Mouse (Mus musculus): ENCODE data around the gene Vmn2r9. TPM values are rescaled to one million over a fixed set of nuclear protein-coding genes. Genes with fewer than 3 reads are reported as not detected.
"Not testable (repeated sequence)": the region's sequence is repeated elsewhere in the genome, so short reads cannot be mapped to it uniquely, and the experiment has no call there.

Gene Vmn2r9
- total RNA-seq (2012; rRNA removed), result not detected in 2 replicates

- in situ Hi-C loops (cut with MboI; ENCODE audit: low sequenced_read_pairs in 2 of 2, unreplicated experiment in 2 of 2); DNase-seq (ENCODE audit: low read depth, low spot score); H3K9me3 ChIP-seq (ENCODE audit: control insufficient read depth, insufficient read depth, low read depth, low read length); H3K4me3 ChIP-seq (ENCODE audit: insufficient read depth in 1 of 2, low read depth in 1 of 2, low read length in 2 of 2, poor library complexity in 1 of 2, severe bottlenecking in 1 of 2); H3K9ac ChIP-seq (ENCODE audit: insufficient read depth, low read depth, low read length, poor library complexity, severe bottlenecking); H3K36me3 ChIP-seq (ENCODE audit: control insufficient read depth, insufficient read depth, low read length, poor library complexity, severe bottlenecking); H3K4me1 ChIP-seq (ENCODE audit: control insufficient read depth in 2 of 2, insufficient read depth in 2 of 2, low read length in 2 of 2, poor library complexity in 1 of 2); H3K27ac ChIP-seq (ENCODE audit: insufficient read depth, low read depth, low read length, poor library complexity, severe bottlenecking): not testable (repeated sequence)
Observed at GRCm38 (mm10) chr5:108852501-108852900, at the start of gene Vmn2r9. Gene Vmn2r9 (minus strand): TSS chr5:108852601.

- H3K9me3 ChIP-seq (ENCODE audit: control insufficient read depth, insufficient read depth, low read depth, low read length); in situ Hi-C loops (cut with MboI; ENCODE audit: low sequenced_read_pairs in 2 of 2, unreplicated experiment in 2 of 2); H3K36me3 ChIP-seq (ENCODE audit: control insufficient read depth, insufficient read depth, low read length, poor library complexity, severe bottlenecking): not testable (repeated sequence)
Observed at GRCm38 (mm10) chr5:108866746-108867145, 14.3 kb upstream of the Vmn2r9 start.

GRCm38 (mm10) chr5:108849466-108849865 lies 2.9 kb downstream of the Vmn2r9 start:
- in situ Hi-C loops (cut with MboI; ENCODE audit: low sequenced_read_pairs in 2 of 2, unreplicated experiment in 2 of 2), result no loop called here
- no peak for DNase-seq (ENCODE audit: low read depth, low spot score)

More at GRCm38 (mm10) chr5:108866746-108867145, 14.3 kb upstream of the Vmn2r9 start:
- H3K4me3 ChIP-seq (ENCODE audit: insufficient read depth in 1 of 2, low read depth in 1 of 2, low read length in 2 of 2, poor library complexity in 1 of 2, severe bottlenecking in 1 of 2); H3K4me1 ChIP-seq (ENCODE audit: control insufficient read depth in 2 of 2, insufficient read depth in 2 of 2, low read length in 2 of 2, poor library complexity in 1 of 2); H3K27ac ChIP-seq (ENCODE audit: insufficient read depth, low read depth, low read length, poor library complexity, severe bottlenecking); H3K9ac ChIP-seq (ENCODE audit: insufficient read depth, low read depth, low read length, poor library complexity, severe bottlenecking): not testable (repeated sequence)
- DNase-seq (ENCODE audit: low read depth, low spot score), result peak; percentile 29

GRCm38 (mm10) chr5:108836156-108836555 lies 16.2 kb downstream of the Vmn2r9 start:
- H3K4me3 ChIP-seq (ENCODE audit: insufficient read depth in 1 of 2, low read depth in 1 of 2, low read length in 2 of 2, poor library complexity in 1 of 2, severe bottlenecking in 1 of 2), result no peak overlapping the region
- peak; percentile 59 for DNase-seq (ENCODE audit: low read depth, low spot score)
- H3K4me1 ChIP-seq (ENCODE audit: control insufficient read depth in 2 of 2, insufficient read depth in 2 of 2, low read length in 2 of 2, poor library complexity in 1 of 2), result no peaks in the 10 kb centered on the region
- in situ Hi-C loops (cut with MboI; ENCODE audit: low sequenced_read_pairs in 2 of 2, unreplicated experiment in 2 of 2), result no loop called here
- H3K27ac ChIP-seq (ENCODE audit: insufficient read depth, low read depth, low read length, poor library complexity, severe bottlenecking), result no peak overlapping the region
- H3K9me3 ChIP-seq (ENCODE audit: control insufficient read depth, insufficient read depth, low read depth, low read length), result no peaks in the 10 kb centered on the region
- no peak overlapping the region for H3K9ac ChIP-seq (ENCODE audit: insufficient read depth, low read depth, low read length, poor library complexity, severe bottlenecking)
- no peaks in the 10 kb centered on the region for H3K36me3 ChIP-seq (ENCODE audit: control insufficient read depth, insufficient read depth, low read length, poor library complexity, severe bottlenecking)
- TF ChIP-seq CHD2 (IDR thresholded peaks at IDR 0.05; ENCODE audit: low read depth, low read length), result no peak
- 0 out of 2 replicates have a peak, but pooled peaks have one; percentile 13 for TF ChIP-seq ZC3H11A (IDR thresholded peaks at IDR 0.05; ENCODE audit: borderline replicate concordance, low read depth, low read length)
- TF ChIP-seq ZNF384 (IDR thresholded peaks at IDR 0.05; ENCODE audit: low read depth, low read length), result no peak

More at GRCm38 (mm10) chr5:108849466-108849865, 2.9 kb downstream of the Vmn2r9 start:
- no peaks in the 10 kb centered on the region for H3K36me3 ChIP-seq (ENCODE audit: control insufficient read depth, insufficient read depth, low read length, poor library complexity, severe bottlenecking)
- no peak overlapping the region for H3K9ac ChIP-seq (ENCODE audit: insufficient read depth, low read depth, low read length, poor library complexity, severe bottlenecking)
- no peaks in the 10 kb centered on the region for H3K9me3 ChIP-seq (ENCODE audit: control insufficient read depth, insufficient read depth, low read depth, low read length)
- no peaks in the 10 kb centered on the region for H3K4me1 ChIP-seq (ENCODE audit: control insufficient read depth in 2 of 2, insufficient read depth in 2 of 2, low read length in 2 of 2, poor library complexity in 1 of 2)
- no peak overlapping the region for H3K4me3 ChIP-seq (ENCODE audit: insufficient read depth in 1 of 2, low read depth in 1 of 2, low read length in 2 of 2, poor library complexity in 1 of 2, severe bottlenecking in 1 of 2)
- TF ChIP-seq ZNF384 (IDR thresholded peaks at IDR 0.05; ENCODE audit: low read depth, low read length), result no peak
- TF ChIP-seq HCFC1 (IDR thresholded peaks at IDR 0.05; ENCODE audit: borderline replicate concordance, insufficient read depth, low read length), result no peak
- no peak for TF ChIP-seq MAFK (IDR thresholded peaks at IDR 0.05; ENCODE audit: insufficient read depth, low read depth, low read length)
- no peak for TF ChIP-seq ZC3H11A (IDR thresholded peaks at IDR 0.05; ENCODE audit: borderline replicate concordance, low read depth, low read length)
- TF ChIP-seq CHD2 (IDR thresholded peaks at IDR 0.05; ENCODE audit: low read depth, low read length), result no peak
- H3K27ac ChIP-seq (ENCODE audit: insufficient read depth, low read depth, low read length, poor library complexity, severe bottlenecking), result no peak overlapping the region

GRCm38 (mm10) chr5:108823276-108823675 lies 29.1 kb downstream of the Vmn2r9 start:
- Histone ChIP-seq H3K9ac (ENCODE audit: insufficient read depth, low read depth, low read length, poor library complexity, severe bottlenecking) (no peak overlapping the region), H3K27ac (ENCODE audit: insufficient read depth, low read depth, low read length, poor library complexity, severe bottlenecking) (no peak overlapping the region), H3K9me3 (ENCODE audit: control insufficient read depth, insufficient read depth, low read depth, low read length) (no peaks in the 10 kb centered on the region), H3K36me3 (ENCODE audit: control insufficient read depth, insufficient read depth, low read length, poor library complexity, severe bottlenecking) (no peaks in the 10 kb centered on the region), H3K4me1 (ENCODE audit: control insufficient read depth in 2 of 2, insufficient read depth in 2 of 2, low read length in 2 of 2, poor library complexity in 1 of 2) (no peaks in the 10 kb centered on the region), H3K4me3 (ENCODE audit: insufficient read depth in 1 of 2, low read depth in 1 of 2, low read length in 2 of 2, poor library complexity in 1 of 2, severe bottlenecking in 1 of 2) (no peak overlapping the region)
- TF ChIP-seq ZNF384 (IDR thresholded peaks at IDR 0.05; ENCODE audit: low read depth, low read length) (no peak), ZC3H11A (IDR thresholded peaks at IDR 0.05; ENCODE audit: borderline replicate concordance, low read depth, low read length) (no peak), CHD2 (IDR thresholded peaks at IDR 0.05; ENCODE audit: low read depth, low read length) (no peak), MAFK (IDR thresholded peaks at IDR 0.05; ENCODE audit: insufficient read depth, low read depth, low read length) (no peak), HCFC1 (IDR thresholded peaks at IDR 0.05; ENCODE audit: borderline replicate concordance, insufficient read depth, low read length) (no peak)
- no peak for DNase-seq (ENCODE audit: low read depth, low spot score)
- in situ Hi-C loops (cut with MboI; ENCODE audit: low sequenced_read_pairs in 2 of 2, unreplicated experiment in 2 of 2), result no loop called here

- H3K27ac ChIP-seq (ENCODE audit: insufficient read depth, low read depth, low read length, poor library complexity, severe bottlenecking); H3K4me1 ChIP-seq (ENCODE audit: control insufficient read depth in 2 of 2, insufficient read depth in 2 of 2, low read length in 2 of 2, poor library complexity in 1 of 2); H3K4me3 ChIP-seq (ENCODE audit: insufficient read depth in 1 of 2, low read depth in 1 of 2, low read length in 2 of 2, poor library complexity in 1 of 2, severe bottlenecking in 1 of 2); H3K9ac ChIP-seq (ENCODE audit: insufficient read depth, low read depth, low read length, poor library complexity, severe bottlenecking); H3K36me3 ChIP-seq (ENCODE audit: control insufficient read depth, insufficient read depth, low read length, poor library complexity, severe bottlenecking); in situ Hi-C loops (cut with MboI; ENCODE audit: low sequenced_read_pairs in 2 of 2, unreplicated experiment in 2 of 2); H3K9me3 ChIP-seq (ENCODE audit: control insufficient read depth, insufficient read depth, low read depth, low read length); DNase-seq (ENCODE audit: low read depth, low spot score): not testable (repeated sequence)
Observed at GRCm38 (mm10) chr5:108808750-108809149, 43.7 kb downstream of the Vmn2r9 start, which contains the start of gene Vmn2r8. Gene Vmn2r8 (minus strand): TSS chr5:108808850.

All from ES-E14 (cell line).